Mouse (Mus musculus) spleen, postnatal 36 days (tissue): ENCODE measurements around the gene Gm10477.
"Not testable (repeated sequence)": the region's sequence is repeated elsewhere in the genome, so short reads cannot be mapped to it uniquely, and the experiment has no call there.

Experiments used
- DNase-seq, 2 experiments: peaks; one replicate each; pipeline ENCODE4 v3.0.0; 2022; ENCODE audit warnings: low spot score in 2 of 2, mixed read lengths in 1 of 2

Gene Gm10477

GRCm38 (mm10) chrX:56524442-56524841 lies at the start of gene Gm10477:
Gene Gm10477, plus strand, starts transcription at chrX:56524742.
- DNase-seq = not testable (repeated sequence)

DNA sequence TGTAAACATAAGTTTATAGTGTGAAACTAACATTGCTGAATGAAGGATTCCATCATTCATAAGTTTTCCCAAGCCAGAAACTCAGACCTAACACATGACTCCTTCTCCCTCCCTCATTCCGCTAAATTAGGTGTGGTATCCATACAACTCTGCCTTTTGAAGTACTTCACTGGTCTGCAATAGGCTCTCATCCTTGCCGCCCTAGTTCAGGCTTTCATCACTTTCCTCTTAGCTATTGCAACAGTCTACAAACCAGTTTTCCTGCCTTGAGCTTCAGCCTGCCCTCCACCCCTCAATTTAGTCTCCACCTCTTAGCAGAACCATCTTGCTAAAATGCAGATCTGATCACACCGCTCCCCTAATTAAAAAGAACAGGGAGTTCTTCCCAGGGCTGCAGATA lies 47.0 kb upstream of the Gm10477 start:
- DNase-seq = no peak

- DNase-seq = peak in 1 of 2 experiments; percentile 12
These were observed 42.6 kb upstream of the Gm10477 start for GRCm38 (mm10) chrX:56481906-56482305.

- DNase-seq = peak; percentile 47 to 53
These were observed 34.8 kb upstream of the Gm10477 start for GRCm38 (mm10) chrX:56489758-56490157.

DNA sequence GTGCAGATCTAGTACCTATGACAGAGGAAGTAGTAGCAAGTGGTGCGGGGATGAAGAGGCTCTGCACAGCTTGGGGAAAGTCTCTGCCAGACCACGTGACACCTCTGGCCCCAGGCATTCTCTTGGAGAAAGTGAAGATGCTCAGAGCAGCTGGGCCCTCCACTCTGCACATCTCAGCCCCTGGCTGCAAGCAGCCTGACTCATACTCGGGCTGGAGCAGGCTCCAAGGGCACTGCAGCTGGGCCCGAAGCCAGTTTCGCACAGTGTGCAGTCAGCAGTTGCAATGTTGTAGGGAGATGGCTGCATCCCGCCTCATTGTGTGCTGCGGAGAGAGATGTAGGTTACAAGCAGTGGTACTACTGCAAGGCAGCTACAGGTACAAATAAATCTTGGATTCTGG lies 27.3 kb upstream of the Gm10477 start:
- no peak for DNase-seq

- peak; percentile 8 to 14 for DNase-seq
These were observed 6.7 kb downstream of the Gm10477 start for GRCm38 (mm10) chrX:56531266-56531665.

GRCm38 (mm10) chrX:56537162-56537561 lies 12.6 kb downstream of the Gm10477 start:
- no peak for DNase-seq

DNA sequence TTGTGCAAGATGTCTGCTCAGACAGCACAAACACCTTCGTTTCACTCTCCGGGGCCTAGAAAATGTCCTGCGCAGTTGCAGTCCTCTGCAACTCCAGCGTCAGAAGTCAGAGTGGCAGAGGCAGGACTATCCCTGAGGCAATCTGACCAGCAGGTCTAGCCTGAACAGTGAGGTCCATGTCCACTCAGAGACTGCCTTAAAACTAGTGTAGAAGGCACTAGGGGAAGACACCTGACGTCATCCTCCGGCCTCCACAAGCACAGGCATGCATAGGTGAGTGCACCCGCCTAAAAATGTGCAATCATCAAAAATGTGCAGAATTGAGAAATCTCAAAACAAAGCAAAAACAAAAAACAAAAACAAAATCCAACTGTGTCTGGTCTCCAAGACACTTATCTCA lies 25.0 kb downstream of the Gm10477 start, which contains the start of gene Gm648:
Gene Gm648 (minus strand): TSS at position 101 of the 400 bp plus-strand sequence.
- DNase-seq = no peak

- no peak for DNase-seq
These were observed 29.0 kb downstream of the Gm10477 start for GRCm38 (mm10) chrX:56553584-56553983.

- peak in 1 of 2 experiments; percentile 1 for DNase-seq
These were observed 47.9 kb downstream of the Gm10477 start for GRCm38 (mm10) chrX:56572465-56572864.
